Mouse (Mus musculus): Measurements from ENCODE around the gene Twnk.
"Not testable (repeated sequence)": the region's sequence is repeated elsewhere in the genome, so short reads cannot be mapped to it uniquely, and the experiment has no call there.

Gene Twnk

GRCm38 (mm10) chr19:45025937-45026568 is 20.6 kb downstream of the Twnk start:
- DNase-seq (ENCODE audit: low read depth, low spot score) = no peak

- DNase-seq (ENCODE audit: low read depth, low spot score) = no peak
Observed at GRCm38 (mm10) chr19:45026958-45027670, 21.7 kb downstream of the Twnk start.

- no peak for DNase-seq (ENCODE audit: low read depth, low spot score)
Observed at GRCm38 (mm10) chr19:45027848-45028247, 22.4 kb downstream of the Twnk start.

GRCm38 (mm10) chr19:45028746-45029145 is 23.3 kb downstream of the Twnk start:
- no peak for DNase-seq (ENCODE audit: low read depth, low spot score)

GRCm38 (mm10) chr19:45029571-45029970 is 24.1 kb downstream of the Twnk start:
- DNase-seq (ENCODE audit: low read depth, low spot score) = no peak

- DNase-seq (ENCODE audit: low read depth, low spot score) = no peak
Observed at GRCm38 (mm10) chr19:45030111-45030510, 24.6 kb downstream of the Twnk start.

- DNase-seq (ENCODE audit: low read depth, low spot score) = peak; percentile 82
Observed at GRCm38 (mm10) chr19:45030746-45031693, 25.6 kb downstream of the Twnk start.

GRCm38 (mm10) chr19:45031780-45032179 is 26.3 kb downstream of the Twnk start:
- peak; percentile 62 for DNase-seq (ENCODE audit: low read depth, low spot score)

- no peak for DNase-seq (ENCODE audit: low read depth, low spot score)
Observed at GRCm38 (mm10) chr19:45032570-45033332, 27.3 kb downstream of the Twnk start.

GRCm38 (mm10) chr19:45036867-45037266 is 31.4 kb downstream of the Twnk start:
- DNase-seq (ENCODE audit: low read depth, low spot score) = no peak

- DNase-seq (ENCODE audit: low read depth, low spot score) = not testable (repeated sequence)
Observed at GRCm38 (mm10) chr19:45038198-45038597, 32.7 kb downstream of the Twnk start.

GRCm38 (mm10) chr19:45040214-45040613 is 34.8 kb downstream of the Twnk start:
- no peak for DNase-seq (ENCODE audit: low read depth, low spot score)

- no peak for DNase-seq (ENCODE audit: low read depth, low spot score)
Observed at GRCm38 (mm10) chr19:45044389-45044927, 39.0 kb downstream of the Twnk start.

GRCm38 (mm10) chr19:45045236-45045635 is 39.8 kb downstream of the Twnk start:
- DNase-seq (ENCODE audit: low read depth, low spot score) = no peak

- DNase-seq (ENCODE audit: low read depth, low spot score) = no peak
Observed at GRCm38 (mm10) chr19:45045651-45046050, 40.2 kb downstream of the Twnk start, which contains the start of gene Pdzd7. TSS of gene Pdzd7 (minus strand) at chr19:45045717.

- DNase-seq (ENCODE audit: low read depth, low spot score) = no peak
Observed at GRCm38 (mm10) chr19:45046523-45047321, 41.3 kb downstream of the Twnk start.

GRCm38 (mm10) chr19:45047417-45047934 is 42.0 kb downstream of the Twnk start, which contains the start of gene Sfxn3:
TSS of gene Sfxn3 (plus strand) at chr19:45047503.
- no peak for DNase-seq (ENCODE audit: low read depth, low spot score)

- DNase-seq (ENCODE audit: low read depth, low spot score) = no peak
Observed at GRCm38 (mm10) chr19:45047935-45048643, 42.6 kb downstream of the Twnk start.

Data from embryo, embryonic 11.5 days (tissue).